Mouse (Mus musculus) neural tube, embryonic 15.5 days (tissue): ENCODE results near the gene Carhsp1. TPM values are rescaled to one million over a fixed set of nuclear protein-coding genes. Genes with fewer than 3 reads are reported as not detected.

Experiments
- ATAC-seq: fragments of 200-750 bp; cut with Nextera tagmentation; 2 replicates; pipeline ENCODE4 v1.8.0; 2017; ENCODE audit warnings: mild to moderate bottlenecking, moderate TSS enrichment, moderate library complexity; ENCODE audit not compliant: low FRiP score
- H3K27ac ChIP-seq: fragments of 300-500 bp; sonication (generic); replicated peaks from 2 replicates; pipeline ENCODE4 v1.5.1; 2015; ENCODE audit warnings: mild to moderate bottlenecking, inconsistent platforms
- H3K27me3 ChIP-seq: fragments of 300-500 bp; sonication (generic); replicated peaks from 2 replicates; pipeline ENCODE4 v1.6.1; 2015; ENCODE audit warnings: inconsistent platforms
- H3K36me3 ChIP-seq: fragments of 300-500 bp; sonication (generic); 2 replicates; pipeline ENCODE4 v1.6.1; 2015; ENCODE audit warnings: inconsistent platforms
- H3K4me1 ChIP-seq: fragments of 300-500 bp; sonication (generic); 2 replicates; pipeline ENCODE4 v1.6.1; 2015; ENCODE audit warnings: inconsistent platforms
- H3K4me2 ChIP-seq: fragments of 300-500 bp; sonication (generic); 2 replicates; pipeline ENCODE4 v1.6.1; 2015; ENCODE audit warnings: inconsistent platforms, mild to moderate bottlenecking, moderate library complexity
- H3K4me3 ChIP-seq: fragments of 300-500 bp; sonication (generic); replicated peaks from 2 replicates; pipeline ENCODE4 v1.5.1; 2015; ENCODE audit warnings: mild to moderate bottlenecking, inconsistent platforms
- H3K9ac ChIP-seq: fragments of 300-500 bp; sonication (generic); replicated peaks from 2 replicates; pipeline ENCODE4 v1.6.1; 2015; ENCODE audit warnings: mild to moderate bottlenecking, inconsistent platforms
- H3K9me3 ChIP-seq: fragments of 300-500 bp; sonication (generic); replicated peaks from 2 replicates; pipeline ENCODE4 v1.6.1; 2016; ENCODE audit warnings: inconsistent platforms
- WGBS: fragments of 180-500 bp; shearing (Covaris S2); methylation state at CpG from one replicate; pipeline ENCODE4 v1.1.7; 2015; ENCODE audit warnings: mixed read lengths; 5-methylcytosine and 5-hydroxymethylcytosine counted together
- polyA plus RNA-seq: library from polyadenylated mRNA; unstranded; fragments of >200 nt; fragmentation: Nextera tagmentation; extraction: Ambion mirVana; gene quantifications from 2 replicates; pipeline ENCODE4 v1.2.1, GENCODE M21; 2015

Carhsp1 gene
- polyA plus RNA-seq, 1 experiment from 2014 or later = 152 TPM

- peak; percentile 95 for ATAC-seq
- Histone ChIP-seq H3K9me3 (no peaks in the 10 kb centered on the region), H3K36me3 (peaks cover 14% of the 10 kb centered on the region; the same call in 1 of the 2 replicates), H3K27ac (peak within 1 kb of the TSS; percentile 85), H3K4me3 (peak within 1 kb of the TSS; percentile 68), H3K4me1 (peaks cover 36% of the 10 kb centered on the region), H3K9ac (peak within 1 kb of the TSS; percentile 78), H3K4me2 (peak within 1 kb of the TSS; percentile 96), H3K27me3 (no peaks in the 10 kb centered on the region)
- under 1% methylated on average over 59 of the region's 59 CpGs for WGBS
Observed at GRCm38 (mm10) chr16:8637217-8638051, 34.5 kb downstream of the Carhsp1 start, which contains the start of the genes Pmm2 and Tmem186. Gene Pmm2 (plus strand): TSS chr16:8637674. Gene Tmem186 (minus strand): TSS chr16:8637712.

- ATAC-seq = peak; percentile 2; the same call in 1 of the 2 replicates
- under 1% methylated on average over 13 of the region's 13 CpGs for WGBS
- Histone ChIP-seq H3K27ac (peak overlapping the region; percentile 85), H3K9me3 (no peaks in the 10 kb centered on the region), H3K9ac (peak overlapping the region; percentile 78), H3K36me3 (peaks cover 16% of the 10 kb centered on the region; the same call in 1 of the 2 replicates), H3K27me3 (no peaks in the 10 kb centered on the region), H3K4me3 (peak overlapping the region; percentile 68), H3K4me2 (peak overlapping the region; percentile 96), H3K4me1 (peaks cover 36% of the 10 kb centered on the region)
Observed at GRCm38 (mm10) chr16:8636867-8637216, 35.1 kb downstream of the Carhsp1 start.

GRCm38 (mm10) chr16:8631428-8631827, 40.5 kb downstream of the Carhsp1 start:
- 90% methylated on average over 5 of the region's 5 CpGs for WGBS
- Histone ChIP-seq H3K36me3 (peaks cover 16% of the 10 kb centered on the region; the same call in 1 of the 2 replicates), H3K9ac (no peak overlapping the region), H3K4me2 (no peak overlapping the region), H3K9me3 (no peaks in the 10 kb centered on the region), H3K27me3 (no peaks in the 10 kb centered on the region), H3K4me1 (peaks cover 17% of the 10 kb centered on the region), H3K4me3 (no peak overlapping the region), H3K27ac (no peak overlapping the region)
- no peak for ATAC-seq

- H3K4me2 ChIP-seq = no peak overlapping the region
- peaks cover 13% of the 10 kb centered on the region; the same call in 1 of the 2 replicates for H3K36me3 ChIP-seq
- H3K27ac ChIP-seq = no peak overlapping the region
Observed at GRCm38 (mm10) chr16:8630419-8630818, 41.5 kb downstream of the Carhsp1 start.

DNA sequence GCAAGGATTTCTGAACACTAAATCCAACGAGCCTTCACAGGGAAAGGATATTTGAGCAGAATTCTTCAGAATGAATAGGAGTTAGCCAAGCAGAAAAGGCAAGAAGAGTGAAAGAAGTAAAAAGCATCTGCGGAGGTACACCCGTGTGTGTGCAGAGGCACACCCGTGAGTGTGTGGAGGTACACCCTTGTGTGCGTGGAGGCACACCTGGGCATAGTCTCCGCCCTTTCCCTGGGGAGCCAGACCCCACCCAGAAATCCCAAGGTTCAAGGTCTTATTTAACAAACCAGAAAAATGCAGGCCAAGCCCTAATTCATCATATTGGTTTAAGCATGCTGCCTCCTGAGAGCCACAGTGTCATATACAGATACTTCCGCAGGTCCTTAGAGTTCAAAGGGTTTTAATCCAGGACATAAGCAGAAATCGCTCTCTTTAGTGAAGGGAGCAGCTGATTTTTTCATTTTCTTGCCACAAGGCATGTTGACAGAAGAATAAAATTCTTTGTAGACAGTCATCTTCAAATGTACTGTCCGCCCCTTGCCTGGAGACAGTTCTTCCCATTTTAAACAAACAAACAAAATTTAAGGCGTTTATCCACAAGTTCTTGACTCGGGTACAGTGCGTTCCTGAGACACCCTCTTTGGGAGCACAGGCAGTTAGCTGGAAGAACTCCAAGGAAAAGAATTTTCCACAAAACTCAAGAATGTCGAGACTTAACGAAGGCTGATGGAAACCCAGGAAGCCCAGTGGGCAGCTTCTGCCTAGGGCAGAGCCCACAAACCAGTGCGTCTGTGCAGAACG, 51.4 kb downstream of the Carhsp1 start:
- H3K36me3 ChIP-seq = peaks cover 50% of the 10 kb centered on the region
- no peaks in the 10 kb centered on the region for H3K4me1 ChIP-seq
- H3K9me3 ChIP-seq = no peaks in the 10 kb centered on the region
- no peak overlapping the region for H3K9ac ChIP-seq
- H3K4me2 ChIP-seq = no peak overlapping the region
- H3K4me3 ChIP-seq = no peak overlapping the region
- H3K27ac ChIP-seq = no peak overlapping the region
- WGBS = 79% methylated on average over 16 of the region's 16 CpGs
- ATAC-seq = no peak
- H3K27me3 ChIP-seq = no peaks in the 10 kb centered on the region

More at GRCm38 (mm10) chr16:8630419-8630818, 41.5 kb downstream of the Carhsp1 start:
- Histone ChIP-seq H3K4me1 (peaks cover 7% of the 10 kb centered on the region), H3K9ac (no peak overlapping the region), H3K9me3 (no peaks in the 10 kb centered on the region), H3K4me3 (no peak overlapping the region), H3K27me3 (no peaks in the 10 kb centered on the region)
- WGBS = 88% methylated on average over 2 of the region's 2 CpGs
- ATAC-seq = no peak

DNA sequence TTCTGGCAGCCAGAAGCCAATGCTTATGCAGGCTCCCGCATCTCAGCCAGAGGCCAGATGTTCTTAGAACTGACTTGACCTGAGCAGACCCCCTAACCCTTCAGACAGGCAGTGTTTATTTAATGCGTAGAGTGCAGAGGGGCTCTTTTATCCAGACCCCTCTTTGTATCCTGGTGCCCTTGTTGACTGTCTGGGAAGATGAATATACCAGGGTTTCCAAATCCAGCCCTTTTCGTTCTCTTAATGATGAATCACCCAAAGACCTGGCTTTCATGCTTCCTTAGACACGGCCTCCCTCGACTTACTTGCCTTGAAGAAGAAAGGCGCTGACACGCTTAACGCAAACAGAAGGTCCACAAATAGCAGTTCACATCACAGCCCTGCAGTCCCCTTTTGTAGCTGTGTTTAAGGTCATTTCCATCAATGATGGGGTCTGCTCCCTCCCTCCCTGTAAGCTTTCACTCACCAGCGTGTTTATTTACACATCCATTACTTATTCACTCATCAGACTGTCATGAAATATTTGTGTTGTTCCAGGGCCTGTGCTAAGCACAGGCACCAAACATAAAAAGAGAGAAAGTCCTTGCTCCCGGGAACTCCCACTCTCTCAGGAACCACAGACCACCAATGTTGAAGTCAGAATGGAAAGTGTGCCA, 52.2 kb downstream of the Carhsp1 start:
- H3K36me3 ChIP-seq = peaks cover 50% of the 10 kb centered on the region
- WGBS = 15% methylated on average over 10 of the region's 10 CpGs
- H3K27ac ChIP-seq = no peak overlapping the region
- H3K4me3 ChIP-seq = no peak overlapping the region
- H3K4me2 ChIP-seq = no peak overlapping the region
- no peaks in the 10 kb centered on the region for H3K27me3 ChIP-seq
- H3K4me1 ChIP-seq = no peaks in the 10 kb centered on the region
- no peak overlapping the region for H3K9ac ChIP-seq
- no peaks in the 10 kb centered on the region for H3K9me3 ChIP-seq
- no peak for ATAC-seq

DNA sequence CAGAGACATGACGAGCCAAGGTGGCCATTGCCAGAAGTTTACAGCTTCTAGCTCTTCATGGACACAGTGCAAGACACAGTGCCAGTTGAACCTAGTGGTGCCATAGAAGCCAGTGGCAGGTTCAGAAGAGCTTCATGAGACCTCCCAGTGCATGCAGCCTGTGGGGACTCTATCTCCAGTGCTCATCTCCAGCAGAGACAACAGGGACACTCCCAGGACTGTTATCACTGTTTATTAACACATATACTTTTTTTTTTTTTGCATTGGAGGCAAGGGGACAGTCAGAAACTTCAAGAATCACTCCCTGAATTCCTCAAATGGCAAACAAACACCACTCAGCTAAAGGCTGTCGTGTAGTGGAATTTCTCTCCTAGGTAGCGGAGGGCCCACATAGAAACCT, 58.5 kb downstream of the Carhsp1 start:
- H3K27ac ChIP-seq = no peak overlapping the region
- ATAC-seq = no peak
- H3K4me1 ChIP-seq = no peaks in the 10 kb centered on the region
- H3K4me2 ChIP-seq = no peak overlapping the region
- 82% methylated on average over 3 of the region's 3 CpGs for WGBS
- peaks cover 74% of the 10 kb centered on the region for H3K36me3 ChIP-seq
- no peaks in the 10 kb centered on the region for H3K9me3 ChIP-seq
- no peaks in the 10 kb centered on the region for H3K27me3 ChIP-seq
- no peak overlapping the region for H3K4me3 ChIP-seq
- no peak overlapping the region for H3K9ac ChIP-seq

- H3K36me3 ChIP-seq = peaks cover 73% of the 10 kb centered on the region
- H3K4me2 ChIP-seq = no peak overlapping the region
- no peak for ATAC-seq
- no peak overlapping the region for H3K27ac ChIP-seq
- no peaks in the 10 kb centered on the region for H3K27me3 ChIP-seq
- no peak overlapping the region for H3K9ac ChIP-seq
- no peaks in the 10 kb centered on the region for H3K9me3 ChIP-seq
- WGBS = 80% methylated on average over 4 of the region's 4 CpGs
- no peaks in the 10 kb centered on the region for H3K4me1 ChIP-seq
- no peak overlapping the region for H3K4me3 ChIP-seq
Observed at GRCm38 (mm10) chr16:8613039-8613438, 58.9 kb downstream of the Carhsp1 start.

DNA sequence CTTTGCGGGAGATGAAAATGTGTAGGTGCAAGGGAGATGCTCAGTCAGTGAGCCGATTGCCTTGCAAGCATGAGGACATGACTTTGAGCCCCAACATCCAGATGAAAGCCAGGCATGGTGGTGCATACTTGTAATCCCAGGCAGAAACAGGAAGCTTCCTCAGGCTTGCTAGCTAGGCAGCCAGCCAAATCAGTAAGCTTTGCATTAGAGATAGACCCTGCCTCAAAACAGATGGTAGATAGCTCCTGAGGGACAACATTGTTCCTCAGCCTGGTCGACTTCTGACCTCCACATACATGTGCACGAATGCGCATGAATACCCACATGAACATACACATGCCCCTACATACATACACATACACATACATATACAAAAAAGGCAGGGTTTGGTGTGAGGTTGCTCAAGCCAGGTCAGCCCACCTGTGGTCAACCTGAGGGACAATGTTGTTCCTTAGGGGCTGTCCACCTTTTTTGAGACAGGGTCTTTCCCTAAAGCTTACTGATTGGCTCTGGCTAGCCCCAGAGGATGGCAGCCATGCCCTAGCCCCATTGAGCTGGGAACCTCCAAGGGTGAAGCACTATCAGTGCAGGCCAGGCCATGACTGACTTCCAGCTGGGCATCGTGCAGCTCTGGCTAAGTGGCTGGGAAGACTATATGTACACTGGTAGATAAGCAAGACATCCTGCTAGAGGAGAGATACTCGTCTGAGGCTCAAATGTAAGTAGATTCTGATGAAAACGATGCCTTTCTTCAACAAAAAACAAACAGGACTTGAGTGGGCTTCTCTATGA, 59.5 kb downstream of the Carhsp1 start:
- Histone ChIP-seq H3K4me3 (no peak overlapping the region), H3K4me1 (no peaks in the 10 kb centered on the region), H3K27ac (no peak overlapping the region), H3K27me3 (no peaks in the 10 kb centered on the region), H3K9ac (no peak overlapping the region), H3K4me2 (no peak overlapping the region), H3K9me3 (no peaks in the 10 kb centered on the region), H3K36me3 (peaks cover 72% of the 10 kb centered on the region)
- 90% methylated on average over 8 of the region's 8 CpGs for WGBS
- no peak for ATAC-seq

DNA sequence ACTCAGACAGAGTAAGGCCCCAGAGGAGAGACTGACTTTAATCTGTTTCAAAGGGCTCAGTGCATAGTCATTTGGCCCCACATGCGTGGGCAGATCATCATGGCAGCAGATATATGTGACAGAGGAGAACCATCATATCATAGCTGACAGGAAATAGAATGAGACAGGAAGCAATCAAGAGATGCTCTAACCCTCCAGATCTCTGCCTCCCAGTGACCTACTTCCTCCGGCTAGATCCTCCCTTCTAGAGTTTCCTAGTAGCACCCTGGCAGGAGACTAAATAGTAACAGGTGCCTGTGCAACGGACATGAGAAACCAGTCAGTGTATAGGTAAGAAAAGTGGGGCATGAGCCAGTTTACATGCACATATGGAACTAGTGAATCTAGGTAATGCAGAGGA, 61.6 kb downstream of the Carhsp1 start:
- WGBS = 89% methylated on average over 3 of the region's 3 CpGs
- H3K27me3 ChIP-seq = no peaks in the 10 kb centered on the region
- no peaks in the 10 kb centered on the region for H3K9me3 ChIP-seq
- H3K4me3 ChIP-seq = no peak overlapping the region
- H3K4me2 ChIP-seq = no peak overlapping the region
- no peak overlapping the region for H3K27ac ChIP-seq
- no peak overlapping the region for H3K9ac ChIP-seq
- peaks cover 70% of the 10 kb centered on the region for H3K36me3 ChIP-seq
- H3K4me1 ChIP-seq = no peaks in the 10 kb centered on the region
- no peak for ATAC-seq
